Mouse (Mus musculus) cerebellum, adult 2 months (tissue): ENCODE results near the gene Cpa5. TPM values are rescaled to one million over a fixed set of nuclear protein-coding genes. Genes with fewer than 3 reads are reported as not detected.

Experiments used
- DNase-seq, 2 experiments: peaks; one replicate each; pipeline ENCODE4 v3.0.0; 2021
- H3K27ac ChIP-seq: fragments of 200-500 bp; 2 replicates; pipeline ENCODE4 v1.5.1; 2012; ENCODE audit warnings: low read length, control low read depth, inconsistent platforms; ENCODE audit not compliant: insufficient read depth
- H3K27me3 ChIP-seq: fragments of 200-500 bp; 2 replicates; pipeline ENCODE4 v1.6.1; 2012; ENCODE audit warnings: inconsistent platforms, mild to moderate bottlenecking, low read length, moderate library complexity; ENCODE audit not compliant: control insufficient read depth, insufficient read depth
- H3K4me1 ChIP-seq: fragments of 200-500 bp; 2 replicates; pipeline ENCODE4 v1.6.1; 2011; ENCODE audit warnings: low read length; ENCODE audit not compliant: control insufficient read depth, insufficient read depth
- H3K4me3 ChIP-seq: fragments of 200-500 bp; replicated peaks from 2 replicates; pipeline ENCODE3; 2011; ENCODE audit warnings: mild to moderate bottlenecking, low read depth, low read length, control low read depth; ENCODE audit not compliant: insufficient read depth
- CTCF ChIP-seq: fragments of 200-500 bp; IDR thresholded peaks from 2 replicates; pipeline ENCODE4 v1.5.1; 2011; ENCODE audit warnings: low read depth, mild to moderate bottlenecking, control low read depth, low read length, moderate library complexity, borderline replicate concordance; ENCODE audit not compliant: insufficient read depth
- POLR2A ChIP-seq: fragments of 200-500 bp; IDR thresholded peaks from 2 replicates; pipeline ENCODE4 v1.6.1; 2011; ENCODE audit warnings: low read length, control low read depth, borderline replicate concordance; ENCODE audit not compliant: insufficient read depth
- WGBS: fragments of 180-500 bp; shearing (Covaris S2); methylation state at CpG from one replicate; pipeline ENCODE4 v1.1.7; 2018; 5-methylcytosine and 5-hydroxymethylcytosine counted together
- polyA plus RNA-seq: library from polyadenylated mRNA; depleted of rRNA; stranded (reverse); fragments of >200 nt; gene quantifications from 2 replicates; pipeline ENCODE4 v1.2.3, GENCODE M21; 2012

Cpa5 gene
- polyA plus RNA-seq, 1 experiment: not detected

DNA sequence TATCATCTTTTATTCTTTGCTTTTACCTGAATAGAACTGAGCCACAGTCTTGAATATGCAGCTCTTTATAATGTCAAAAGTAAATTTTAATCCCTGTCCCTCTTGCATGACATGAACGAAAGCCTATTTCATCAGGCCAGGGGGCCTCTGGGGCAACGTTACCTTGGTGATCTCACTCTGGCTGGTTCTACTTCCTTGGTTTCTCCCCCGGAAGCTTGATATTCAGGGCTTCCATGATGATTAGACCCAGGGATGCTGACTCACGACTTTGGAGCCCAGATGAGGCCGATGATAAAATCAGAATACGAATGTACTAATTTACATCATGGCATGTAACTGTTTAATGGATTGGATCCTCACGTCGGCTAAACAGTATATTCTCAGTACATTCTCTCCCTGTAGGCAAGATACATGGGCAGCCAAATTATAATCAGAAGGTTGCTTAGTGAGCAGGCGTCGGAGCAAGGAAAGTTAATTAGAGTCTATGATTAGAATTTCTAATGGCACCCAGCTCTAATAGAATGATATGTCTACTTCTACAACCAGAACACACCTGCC lies 18.3 kb upstream of the Cpa5 start:
- WGBS: 77% methylated on average over 10 of the region's 10 CpGs

DNA sequence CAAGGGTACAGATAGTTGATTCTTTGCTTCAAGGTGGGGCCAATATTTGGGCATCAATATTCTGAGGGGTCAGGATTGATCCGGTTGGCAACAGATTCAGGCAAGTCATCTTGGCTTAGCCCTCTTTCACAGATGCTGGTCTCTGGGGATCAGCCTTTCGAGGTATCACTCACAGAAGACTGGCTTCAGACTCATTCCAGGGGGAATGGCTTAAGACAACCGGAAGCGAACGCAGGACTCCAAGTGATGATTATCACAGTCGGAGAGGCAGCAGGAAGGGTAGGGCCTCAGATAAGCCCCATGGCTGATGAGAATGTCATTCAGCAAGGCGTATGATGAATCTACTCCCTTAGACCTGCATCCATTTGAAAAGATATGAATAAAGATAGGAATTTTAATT lies 16.4 kb upstream of the Cpa5 start:
- no peak for TF ChIP-seq POLR2A
- TF ChIP-seq CTCF: no peak
- Histone ChIP-seq H3K27me3 (no peaks in the 10 kb centered on the region), H3K4me1 (no peaks in the 10 kb centered on the region), H3K27ac (no peak overlapping the region), H3K4me3 (no peak overlapping the region)
- no peak for DNase-seq
- WGBS: 81% methylated on average over 7 of the region's 7 CpGs

More for the DNA sequence above, 18.3 kb upstream of the Cpa5 start:
- no peaks in the 10 kb centered on the region for H3K27me3 ChIP-seq
- H3K27ac ChIP-seq: no peak overlapping the region
- no peak overlapping the region for H3K4me3 ChIP-seq
- H3K4me1 ChIP-seq: no peaks in the 10 kb centered on the region
- DNase-seq: no peak
- TF ChIP-seq POLR2A (no peak), CTCF (no peak)

- WGBS: 93% methylated on average over 8 of the region's 8 CpGs
- Histone ChIP-seq H3K27ac (no peak overlapping the region), H3K27me3 (no peaks in the 10 kb centered on the region), H3K4me1 (no peaks in the 10 kb centered on the region), H3K4me3 (no peak overlapping the region)
- no peak for DNase-seq
- no peak for TF ChIP-seq POLR2A
- TF ChIP-seq CTCF: no peak
These were observed 14.4 kb upstream of the Cpa5 start for GRCm38 (mm10) chr6:30596230-30596898.

DNA sequence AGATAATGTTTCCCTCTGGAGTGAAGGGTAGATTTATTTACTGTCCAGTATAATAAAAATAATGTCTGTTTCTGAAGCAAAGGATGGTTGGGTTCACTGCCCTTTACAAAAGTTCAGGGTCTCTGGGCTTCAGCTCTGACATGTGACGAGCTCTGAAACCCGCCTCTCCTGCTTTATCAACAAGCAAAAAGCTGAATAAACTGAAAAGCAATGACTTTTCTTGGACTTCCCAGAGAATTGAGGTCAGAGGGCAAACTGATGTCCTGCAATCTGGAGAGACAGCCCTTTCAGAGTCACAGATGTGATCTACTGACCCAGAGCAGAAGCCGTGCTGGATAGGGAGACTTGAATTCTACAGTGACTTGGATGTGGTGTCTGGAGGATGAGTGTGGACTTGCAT lies 10.8 kb upstream of the Cpa5 start:
- TF ChIP-seq CTCF (no peak), POLR2A (no peak)
- H3K27ac ChIP-seq: no peak overlapping the region
- H3K4me3 ChIP-seq: no peak overlapping the region
- H3K4me1 ChIP-seq: no peaks in the 10 kb centered on the region
- DNase-seq: no peak
- 75% methylated on average over 3 of the region's 3 CpGs for WGBS
- no peaks in the 10 kb centered on the region for H3K27me3 ChIP-seq

DNA sequence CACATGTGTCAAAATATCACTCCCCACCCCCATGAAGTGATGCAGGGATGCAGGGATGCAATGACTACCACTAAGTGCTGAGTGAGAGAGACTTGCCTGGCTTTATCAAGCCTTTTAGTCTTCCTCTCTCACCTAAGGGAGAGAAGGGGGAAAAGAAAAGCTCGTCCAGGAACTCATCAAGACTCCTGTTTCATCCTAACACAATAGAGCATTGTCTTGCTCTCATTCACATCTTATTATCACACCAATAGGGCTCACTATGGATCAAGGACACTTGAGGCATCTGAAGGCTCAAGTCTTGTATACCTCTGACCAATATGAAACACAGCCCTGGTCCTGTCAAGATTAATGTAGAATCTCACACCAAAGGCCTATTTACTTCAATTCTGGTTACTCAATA lies 9.8 kb upstream of the Cpa5 start:
- no peaks in the 10 kb centered on the region for H3K4me1 ChIP-seq
- DNase-seq: no peak

DNA sequence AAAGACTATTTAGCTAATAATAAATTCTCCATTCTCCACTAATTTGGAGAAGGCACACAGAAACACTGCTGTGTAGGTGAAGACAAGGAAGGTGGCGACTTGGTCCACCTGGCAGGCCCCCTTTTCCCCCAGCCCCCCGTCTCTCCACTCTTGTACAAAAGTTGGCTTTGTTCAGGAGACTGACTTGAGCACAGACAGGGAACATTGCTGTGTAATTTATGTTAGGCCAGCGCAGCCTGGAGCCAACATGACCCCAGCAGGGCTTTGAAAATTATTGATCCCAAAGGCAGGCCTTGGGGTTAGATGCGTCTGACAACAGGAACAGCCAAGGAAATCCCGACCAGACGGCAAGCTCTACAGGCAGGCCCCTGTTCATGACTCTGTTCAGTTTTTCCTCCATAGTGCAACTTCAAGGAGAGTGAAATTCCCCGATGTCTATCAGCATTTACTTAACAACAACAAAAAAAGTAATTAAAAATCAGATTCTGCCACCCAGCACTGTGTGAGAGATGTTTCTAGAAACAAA lies 6.4 kb upstream of the Cpa5 start:
- Histone ChIP-seq H3K4me1 (no peaks in the 10 kb centered on the region), H3K27ac (no peak overlapping the region), H3K4me3 (no peak overlapping the region), H3K27me3 (no peaks in the 10 kb centered on the region)
- 84% methylated on average over 7 of the region's 7 CpGs for WGBS
- TF ChIP-seq POLR2A (no peak), CTCF (no peak)
- DNase-seq: no peak

More for the DNA sequence above, 9.8 kb upstream of the Cpa5 start:
- 71% methylated on average over 1 of the region's 1 CpGs for WGBS
- Histone ChIP-seq H3K27ac (no peak overlapping the region), H3K27me3 (no peaks in the 10 kb centered on the region), H3K4me3 (no peak overlapping the region)
- TF ChIP-seq CTCF (no peak), POLR2A (no peak)

DNA sequence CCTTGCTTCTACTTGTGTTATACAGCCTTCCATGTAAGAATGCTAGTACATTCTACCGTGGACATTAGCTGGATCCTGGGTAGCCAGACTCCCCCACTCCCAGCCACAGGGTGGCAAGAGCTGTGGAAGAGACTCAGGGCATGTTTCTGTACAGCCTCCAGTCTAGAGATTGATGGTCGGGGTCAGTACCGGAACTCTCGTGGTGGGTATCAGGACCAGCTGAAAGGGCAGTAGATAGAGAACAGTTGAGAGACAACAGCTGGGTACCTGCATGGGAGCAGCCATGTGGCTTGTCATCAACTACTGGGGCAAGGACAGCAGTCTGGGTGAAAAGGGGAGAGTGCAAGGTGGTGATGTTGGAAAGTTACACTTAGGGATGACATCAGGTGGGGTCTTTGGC lies 5.7 kb upstream of the Cpa5 start:
- Histone ChIP-seq H3K4me3 (no peak overlapping the region), H3K27me3 (no peaks in the 10 kb centered on the region), H3K4me1 (no peaks in the 10 kb centered on the region), H3K27ac (no peak overlapping the region)
- 91% methylated on average over 4 of the region's 4 CpGs for WGBS
- DNase-seq: no peak
- TF ChIP-seq CTCF: no peak
- TF ChIP-seq POLR2A: no peak

DNA sequence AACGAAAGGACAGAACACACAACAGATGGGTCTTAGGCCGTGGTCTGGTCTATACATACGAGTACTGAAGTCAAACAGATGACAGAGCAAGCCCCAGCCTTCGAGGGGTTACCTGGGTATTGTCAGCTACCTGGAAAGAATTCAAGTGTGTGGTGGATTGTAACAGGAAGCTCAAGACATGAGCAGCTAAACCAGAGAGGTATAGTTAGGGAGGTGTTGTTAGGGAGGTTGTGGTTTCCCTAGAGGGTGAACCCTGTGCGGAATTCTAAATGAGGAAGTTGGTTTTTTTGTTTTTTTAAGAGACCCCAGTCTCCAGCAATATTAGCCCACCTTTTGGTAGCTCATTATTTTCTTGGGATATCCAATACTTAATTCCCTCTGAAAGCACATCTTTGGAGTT lies 5.1 kb upstream of the Cpa5 start:
- H3K4me1 ChIP-seq: no peaks in the 10 kb centered on the region
- 88% methylated on average over 5 of the region's 5 CpGs for WGBS
- no peak overlapping the region for H3K27ac ChIP-seq
- H3K27me3 ChIP-seq: no peaks in the 10 kb centered on the region
- no peak overlapping the region for H3K4me3 ChIP-seq
- no peak for DNase-seq
- TF ChIP-seq CTCF (no peak), POLR2A (no peak)
